ENCODE assay signal across 8 mouse cellular contexts in genomic region chr2:180041577-180042255, GRCm38 (mm10). TPM values are rescaled to one million over a fixed set of nuclear protein-coding genes. Genes with fewer than 3 reads are reported as not detected.
A peak's percentile ranks its signal among the peaks of the same experiment; 100 is the strongest.
DNase-seq lines count a peak whose midpoint lies in the region; ATAC-seq lines count a peak whose summit lies in the region.

No protein-coding gene starts in this region.

- H3K27me3 ChIP-seq in forebrain, embryonic 12.5 days = no peaks in the 10 kb centered on the region
- no peaks in the 10 kb centered on the region for H3K27me3 ChIP-seq in limb, embryonic 15.5 days
- no peaks in the 10 kb centered on the region for H3K27me3 ChIP-seq in midbrain, embryonic 14.5 days (ENCODE audit: control insufficient read depth, insufficient read depth, low read length)

- H3K4me2 ChIP-seq in forebrain, embryonic 12.5 days = peak overlapping the region; percentile 66
- H3K4me2 ChIP-seq in limb, embryonic 15.5 days = peak overlapping the region; percentile 63
- H3K4me2 ChIP-seq in midbrain, embryonic 14.5 days (ENCODE audit: low read length) = peak overlapping the region; percentile 85

- 1% methylated on average over 63 of the region's 66 CpGs for WGBS in forebrain, embryonic 12.5 days
- under 1% methylated on average over 66 of the region's 66 CpGs for WGBS in limb, embryonic 15.5 days
- whole genome bisulfite sequencing in midbrain, embryonic 14.5 days = under 1% methylated on average over 66 of the region's 66 CpGs

- peak overlapping the region; percentile 91 for H3K4me3 ChIP-seq in forebrain, embryonic 12.5 days (replicated peaks)
- H3K4me3 ChIP-seq in limb, embryonic 15.5 days = peak overlapping the region; percentile 99
- peak overlapping the region; percentile 97 for H3K4me3 ChIP-seq in midbrain, embryonic 14.5 days (replicated peaks; ENCODE audit: low read depth, low read length)

- peak overlapping the region; percentile 98 for H3K27ac ChIP-seq in forebrain, embryonic 12.5 days
- H3K27ac ChIP-seq in limb, embryonic 15.5 days = peak overlapping the region; percentile 94
- peak overlapping the region; percentile 99 for H3K27ac ChIP-seq in midbrain, embryonic 14.5 days (replicated peaks; ENCODE audit: low read depth, low read length)

- H3K36me3 ChIP-seq in forebrain, embryonic 12.5 days (replicated peaks) = peaks cover 28% of the 10 kb centered on the region
- peaks cover 31% of the 10 kb centered on the region for H3K36me3 ChIP-seq in limb, embryonic 15.5 days
- peaks cover 25% of the 10 kb centered on the region for H3K36me3 ChIP-seq in midbrain, embryonic 14.5 days (ENCODE audit: control insufficient read depth, insufficient read depth, low read length)

- peak; percentile 41 for DNase-seq in gastrocnemius, postnatal 14 days
- no peak for DNase-seq in gastrocnemius, postnatal 25 days
- DNase-seq in R1 (ENCODE audit: low read depth, low spot score) = peak; percentile 64
- DNase-seq in midbrain, embryonic 14.5 days = peak; percentile 77
- DNase-seq in thymus, postnatal 14 days = peak; percentile 67

- no peaks in the 10 kb centered on the region for H3K9me3 ChIP-seq in forebrain, embryonic 12.5 days
- no peaks in the 10 kb centered on the region for H3K9me3 ChIP-seq in limb, embryonic 15.5 days
- H3K9me3 ChIP-seq in midbrain, embryonic 14.5 days (ENCODE audit: control insufficient read depth, low read length) = no peaks in the 10 kb centered on the region

- peak; percentile 57 for ATAC-seq in forebrain, embryonic 12.5 days (ENCODE audit: low FRiP score)
- peak; percentile 35 for ATAC-seq in inflammation-experienced regulatory T-cells, adult 6 months
- ATAC-seq in limb, embryonic 15.5 days (ENCODE audit: insufficient number of reproducible peaks, low FRiP score, low TSS enrichment, low read depth) = 0 out of 2 replicates have a peak, but pooled peaks have one; percentile 9
- peak; percentile 54 for ATAC-seq in midbrain, embryonic 14.5 days (ENCODE audit: low FRiP score, low TSS enrichment)

- H3K9ac ChIP-seq in forebrain, embryonic 12.5 days = peak overlapping the region; percentile 96
- peak overlapping the region; percentile 88 for H3K9ac ChIP-seq in limb, embryonic 15.5 days
- peak overlapping the region; percentile 93 for H3K9ac ChIP-seq in midbrain, embryonic 14.5 days (replicated peaks; ENCODE audit: low read length)

- intact Hi-C loops in gastrocnemius, postnatal 14 days (cut with DNase I; ENCODE audit: low total_unique reads) = no loop called here

- H3K4me1 ChIP-seq in forebrain, embryonic 12.5 days = peaks cover 38% of the 10 kb centered on the region
- H3K4me1 ChIP-seq in limb, embryonic 15.5 days = peaks cover 34% of the 10 kb centered on the region
- H3K4me1 ChIP-seq in midbrain, embryonic 14.5 days (ENCODE audit: control insufficient read depth, insufficient read depth, low read length) = peaks cover 30% of the 10 kb centered on the region

RNA-seq across cellular contexts. Expression of gene Psma7, which starts 0.5 kb away (rescaled TPM):
- total RNA-seq in gastrocnemius, postnatal 14 days (2021) = 100 to 1,000 TPM; 130 to 143 TPM
- total RNA-seq in gastrocnemius, postnatal 25 days (2021) = 100 to 1,000 TPM; 115 to 123 TPM
- polyA plus RNA-seq in forebrain, embryonic 12.5 days (2016; fragmentation: Nextera tagmentation; extraction: Ambion mirVana) = 666 and 694 TPM in 2 replicates
- 100 to 1,000 TPM; 448 to 507 (median 458) TPM for polyA plus RNA-seq in inflammation-experienced regulatory T-cells, adult 6 months (2017; shearing (Covaris generic))
- polyA plus RNA-seq in limb, embryonic 15.5 days (2015; fragmentation: Nextera tagmentation; extraction: Ambion mirVana) = 471 and 519 TPM in 2 replicates
- 579 and 610 TPM in 2 replicates for polyA plus RNA-seq in midbrain, embryonic 14.5 days (2014; fragmentation: Nextera tagmentation; extraction: Ambion mirVana)

RNA-seq across cellular contexts. Expression of gene Ss18l1, which starts 0.6 kb away (rescaled TPM):
- 1 to 10 TPM; 1.8 to 2.2 TPM for total RNA-seq in gastrocnemius, postnatal 14 days (2021)
- total RNA-seq in gastrocnemius, postnatal 25 days (2021) = 1 to 10 TPM; 1.7 to 2.2 TPM
- 25.0 and 29.4 TPM in 2 replicates for polyA plus RNA-seq in forebrain, embryonic 12.5 days (2016; fragmentation: Nextera tagmentation; extraction: Ambion mirVana)
- polyA plus RNA-seq in inflammation-experienced regulatory T-cells, adult 6 months (2017; shearing (Covaris generic)) = 1 to 10 TPM; 1.4 to 2.4 (median 2.3) TPM
- polyA plus RNA-seq in limb, embryonic 15.5 days (2015; fragmentation: Nextera tagmentation; extraction: Ambion mirVana) = 4.1 and 4.2 TPM in 2 replicates
- polyA plus RNA-seq in midbrain, embryonic 14.5 days (2014; fragmentation: Nextera tagmentation; extraction: Ambion mirVana) = 61.4 and 62.7 TPM in 2 replicates

RNA-seq across cellular contexts. Expression of gene Lsm14b, which starts 16.9 kb away (rescaled TPM):
- total RNA-seq in gastrocnemius, postnatal 14 days (2021) = 10 to 100 TPM; 43.7 to 45.0 TPM
- total RNA-seq in gastrocnemius, postnatal 25 days (2021) = 10 to 100 TPM; 39.7 to 43.9 TPM
- polyA plus RNA-seq in forebrain, embryonic 12.5 days (2016; fragmentation: Nextera tagmentation; extraction: Ambion mirVana) = 15.4 and 15.7 TPM in 2 replicates
- 1 to 10 TPM; 2.4 to 3.9 (median 2.5) TPM for polyA plus RNA-seq in inflammation-experienced regulatory T-cells, adult 6 months (2017; shearing (Covaris generic))
- polyA plus RNA-seq in limb, embryonic 15.5 days (2015; fragmentation: Nextera tagmentation; extraction: Ambion mirVana) = 3.7 and 8.0 TPM in 2 replicates
- polyA plus RNA-seq in midbrain, embryonic 14.5 days (2014; fragmentation: Nextera tagmentation; extraction: Ambion mirVana) = 21.2 and 35.9 TPM in 2 replicates

RNA-seq across cellular contexts. Expression of gene Mtg2, which starts 28.7 kb away (rescaled TPM):
- 10 to 100 TPM in 1 of 2 experiments, 1 to 10 TPM in 1; 9.5 to 10.9 TPM for total RNA-seq in gastrocnemius, postnatal 14 days (2021)
- total RNA-seq in gastrocnemius, postnatal 25 days (2021) = 10 to 100 TPM; 12.5 to 13.2 TPM
- 31.5 and 31.6 TPM in 2 replicates for polyA plus RNA-seq in forebrain, embryonic 12.5 days (2016; fragmentation: Nextera tagmentation; extraction: Ambion mirVana)
- 10 to 100 TPM; 28.5 to 51.3 (median 40.1) TPM for polyA plus RNA-seq in inflammation-experienced regulatory T-cells, adult 6 months (2017; shearing (Covaris generic))
- polyA plus RNA-seq in limb, embryonic 15.5 days (2015; fragmentation: Nextera tagmentation; extraction: Ambion mirVana) = 22.9 and 25.0 TPM in 2 replicates
- polyA plus RNA-seq in midbrain, embryonic 14.5 days (2014; fragmentation: Nextera tagmentation; extraction: Ambion mirVana) = 32.2 and 35.4 TPM in 2 replicates
